Mouse (Mus musculus) kidney, embryonic 14.5 days (tissue): ENCODE data around the gene Tubd1. TPM values are rescaled to one million over a fixed set of nuclear protein-coding genes. Genes with fewer than 3 reads are reported as not detected.
A peak's percentile ranks its signal among the peaks of the same experiment; 100 is the strongest.

Source experiments
- ATAC-seq: fragments of 200-750 bp; cut with Nextera tagmentation; 2 replicates; pipeline ENCODE4 v1.8.0; 2017; ENCODE audit warnings: moderate number of reproducible peaks, mild to moderate bottlenecking, moderate TSS enrichment, moderate library complexity; ENCODE audit not compliant: low FRiP score, low TSS enrichment
- H3K27ac ChIP-seq: fragments of 300-500 bp; sonication (generic); 2 replicates; pipeline ENCODE4 v1.5.1; 2014; ENCODE audit warnings: low read depth, mild to moderate bottlenecking, low read length, moderate library complexity, mixed read lengths
- H3K27me3 ChIP-seq: fragments of 300-500 bp; sonication (generic); 2 replicates; pipeline ENCODE4 v1.6.1; 2014; ENCODE audit warnings: mild to moderate bottlenecking, low read length; ENCODE audit not compliant: control insufficient read depth, insufficient read depth
- H3K36me3 ChIP-seq: fragments of 300-500 bp; sonication (generic); 2 replicates; pipeline ENCODE4 v1.6.1; 2014; ENCODE audit warnings: low read length, mixed read lengths; ENCODE audit not compliant: control insufficient read depth, insufficient read depth
- H3K4me1 ChIP-seq: fragments of 300-500 bp; sonication (generic); 2 replicates; pipeline ENCODE4 v1.6.1; 2014; ENCODE audit warnings: low read length, mixed read lengths; ENCODE audit not compliant: control insufficient read depth, insufficient read depth
- H3K4me2 ChIP-seq: fragments of 300-500 bp; sonication (generic); replicated peaks from 2 replicates; pipeline ENCODE4 v1.6.1; 2014; ENCODE audit warnings: low read depth, mild to moderate bottlenecking, low read length
- H3K4me3 ChIP-seq: fragments of 300-500 bp; sonication (generic); 2 replicates; pipeline ENCODE4 v1.5.1; 2014; ENCODE audit warnings: mild to moderate bottlenecking, low read length
- H3K9ac ChIP-seq: fragments of 300-500 bp; sonication (generic); 2 replicates; pipeline ENCODE4 v1.6.1; 2014; ENCODE audit warnings: low read depth, mild to moderate bottlenecking, low read length, moderate library complexity
- H3K9me3 ChIP-seq: fragments of 300-500 bp; sonication (generic); 2 replicates; pipeline ENCODE4 v1.6.1; 2016; ENCODE audit warnings: low read length; ENCODE audit not compliant: control insufficient read depth
- WGBS: fragments of 180-500 bp; shearing (Covaris S2); extraction: QIAGEN DNeasy Blood & Tissue Kit; methylation state at CpG from one replicate; pipeline ENCODE4 v1.1.7; 2014; 5-methylcytosine and 5-hydroxymethylcytosine counted together
- polyA plus RNA-seq: library from polyadenylated mRNA; unstranded; fragments of >200 nt; fragmentation: Nextera tagmentation; extraction: Ambion mirVana; gene quantifications from 2 replicates; pipeline ENCODE4 v1.2.1, GENCODE M21; 2014

Tubd1 gene
- polyA plus RNA-seq, 1 experiment from 2014 or later = 13.4 TPM

- no peak overlapping the region for H3K27ac ChIP-seq
- no peaks in the 10 kb centered on the region for H3K36me3 ChIP-seq
- H3K27me3 ChIP-seq = no peaks in the 10 kb centered on the region
- H3K9ac ChIP-seq = no peak overlapping the region
- no peak overlapping the region for H3K4me3 ChIP-seq
- no peaks in the 10 kb centered on the region for H3K9me3 ChIP-seq
- ATAC-seq = no peak
- H3K4me1 ChIP-seq = peaks cover 11% of the 10 kb centered on the region
- no peak overlapping the region for H3K4me2 ChIP-seq
- WGBS = 81% methylated on average over 4 of the region's 4 CpGs
These were observed 46.6 kb downstream of the Tubd1 start for GRCm38 (mm10) chr11:86591301-86591845.

- Histone ChIP-seq H3K4me1 (peaks cover 11% of the 10 kb centered on the region), H3K27me3 (no peaks in the 10 kb centered on the region), H3K4me3 (no peak overlapping the region), H3K9me3 (no peaks in the 10 kb centered on the region), H3K27ac (peak overlapping the region; percentile 32; the same call in 1 of the 2 replicates), H3K4me2 (no peak overlapping the region), H3K36me3 (no peaks in the 10 kb centered on the region), H3K9ac (no peak overlapping the region)
- no peak for ATAC-seq
- WGBS = 85% methylated on average over 2 of the region's 2 CpGs
These were observed 47.3 kb downstream of the Tubd1 start for GRCm38 (mm10) chr11:86591931-86592616.

- no peak for ATAC-seq
- WGBS = 30% methylated on average over 3 of the region's 3 CpGs
- Histone ChIP-seq H3K4me1 (peaks cover 6% of the 10 kb centered on the region), H3K9me3 (no peaks in the 10 kb centered on the region), H3K9ac (no peak overlapping the region), H3K27me3 (no peaks in the 10 kb centered on the region), H3K4me2 (no peak overlapping the region), H3K27ac (peak overlapping the region; percentile 6; the same call in 1 of the 2 replicates), H3K36me3 (no peaks in the 10 kb centered on the region), H3K4me3 (no peak overlapping the region)
These were observed 48.2 kb downstream of the Tubd1 start for GRCm38 (mm10) chr11:86592993-86593392.

DNA sequence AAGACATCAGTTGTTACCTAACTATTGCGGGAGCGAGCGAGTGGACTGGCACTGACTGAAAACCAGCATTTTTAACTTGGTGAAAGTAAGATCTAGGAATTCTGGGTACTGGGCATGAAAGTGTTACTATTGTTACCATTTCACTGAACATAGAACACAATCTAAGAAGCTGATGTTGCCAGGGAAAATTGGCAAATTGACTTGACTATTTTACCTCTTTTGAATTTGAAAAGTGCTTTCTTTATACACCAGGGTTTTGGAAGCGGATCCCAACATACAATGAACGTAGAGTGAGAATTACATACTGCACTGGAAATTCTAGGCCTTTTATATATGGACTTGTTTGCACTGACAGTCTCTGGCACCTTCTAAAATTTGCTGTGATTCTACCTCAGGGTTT is 48.7 kb downstream of the Tubd1 start:
- H3K9me3 ChIP-seq = no peaks in the 10 kb centered on the region
- no peaks in the 10 kb centered on the region for H3K27me3 ChIP-seq
- peaks cover 5% of the 10 kb centered on the region for H3K4me1 ChIP-seq
- H3K9ac ChIP-seq = no peak overlapping the region
- no peaks in the 10 kb centered on the region for H3K36me3 ChIP-seq
- no peak for ATAC-seq
- WGBS = 91% methylated on average over 5 of the region's 5 CpGs
- H3K27ac ChIP-seq = peak overlapping the region; percentile 6; the same call in 1 of the 2 replicates
- H3K4me3 ChIP-seq = no peak overlapping the region
- no peak overlapping the region for H3K4me2 ChIP-seq

- Histone ChIP-seq H3K4me2 (no peak overlapping the region), H3K36me3 (no peaks in the 10 kb centered on the region), H3K4me3 (no peak overlapping the region), H3K27me3 (no peaks in the 10 kb centered on the region), H3K9me3 (no peaks in the 10 kb centered on the region), H3K9ac (no peak overlapping the region), H3K27ac (no peak overlapping the region), H3K4me1 (peaks cover 5% of the 10 kb centered on the region)
- 85% methylated on average over 6 of the region's 6 CpGs for WGBS
- ATAC-seq = no peak
These were observed 49.5 kb downstream of the Tubd1 start for GRCm38 (mm10) chr11:86594188-86594876.

DNA sequence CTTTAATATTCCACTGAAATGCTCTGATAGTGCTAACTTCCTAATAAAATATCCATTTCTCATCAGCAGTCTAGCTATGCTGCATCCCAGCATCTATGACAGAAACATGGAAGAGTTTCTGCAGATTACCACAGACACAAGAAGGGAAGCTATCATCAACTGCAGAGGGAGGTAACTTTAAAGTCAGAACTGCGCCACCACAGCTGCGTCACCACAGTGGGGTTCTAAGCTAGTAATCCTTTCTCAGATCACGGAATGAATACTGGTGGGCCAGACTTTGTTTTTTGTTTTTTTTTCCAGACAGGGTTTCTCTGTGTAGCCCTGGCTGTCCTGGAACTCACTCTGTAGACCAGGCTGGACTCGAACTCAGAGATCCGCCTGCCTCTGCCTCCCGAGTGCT is 50.6 kb downstream of the Tubd1 start:
- 95% methylated on average over 6 of the region's 6 CpGs for WGBS
- Histone ChIP-seq H3K4me2 (no peak overlapping the region), H3K9ac (no peak overlapping the region)

GRCm38 (mm10) chr11:86596187-86596960 is 51.6 kb downstream of the Tubd1 start:
- Histone ChIP-seq H3K9me3 (no peaks in the 10 kb centered on the region), H3K4me1 (peaks cover 5% of the 10 kb centered on the region), H3K27ac (no peak overlapping the region), H3K36me3 (no peaks in the 10 kb centered on the region; the same call in 1 of the 2 replicates), H3K4me2 (no peak overlapping the region), H3K4me3 (no peak overlapping the region), H3K9ac (no peak overlapping the region), H3K27me3 (no peaks in the 10 kb centered on the region)
- WGBS = 88% methylated on average over 7 of the region's 7 CpGs
- ATAC-seq = no peak

More for the DNA sequence above, 50.6 kb downstream of the Tubd1 start:
- no peak for ATAC-seq
- H3K27me3 ChIP-seq = no peaks in the 10 kb centered on the region
- H3K27ac ChIP-seq = no peak overlapping the region
- H3K36me3 ChIP-seq = no peaks in the 10 kb centered on the region; the same call in 1 of the 2 replicates
- peaks cover 5% of the 10 kb centered on the region for H3K4me1 ChIP-seq
- H3K9me3 ChIP-seq = no peaks in the 10 kb centered on the region
- H3K4me3 ChIP-seq = no peak overlapping the region

- Histone ChIP-seq H3K4me2 (no peak overlapping the region), H3K4me1 (peaks cover 5% of the 10 kb centered on the region), H3K36me3 (no peaks in the 10 kb centered on the region; the same call in 1 of the 2 replicates), H3K4me3 (no peak overlapping the region), H3K9ac (no peak overlapping the region), H3K27me3 (no peaks in the 10 kb centered on the region), H3K9me3 (no peaks in the 10 kb centered on the region), H3K27ac (no peak overlapping the region)
- no peak for ATAC-seq
- WGBS = 91% methylated on average over 3 of the region's 3 CpGs
These were observed 52.2 kb downstream of the Tubd1 start for GRCm38 (mm10) chr11:86596976-86597375.
